Mouse (Mus musculus) kidney, embryonic 14.5 days (tissue): ENCODE measurements around the gene Cntnap2. TPM values are rescaled to one million over a fixed set of nuclear protein-coding genes. Genes with fewer than 3 reads are reported as not detected.

Experiments used
- ATAC-seq: fragments of 200-750 bp; cut with Nextera tagmentation; 2 replicates; pipeline ENCODE4 v1.8.0; 2017; ENCODE audit warnings: moderate number of reproducible peaks, mild to moderate bottlenecking, moderate TSS enrichment, moderate library complexity; ENCODE audit not compliant: low FRiP score, low TSS enrichment
- H3K27ac ChIP-seq: fragments of 300-500 bp; sonication (generic); 2 replicates; pipeline ENCODE4 v1.5.1; 2014; ENCODE audit warnings: low read depth, mild to moderate bottlenecking, low read length, moderate library complexity, mixed read lengths
- H3K27me3 ChIP-seq: fragments of 300-500 bp; sonication (generic); 2 replicates; pipeline ENCODE4 v1.6.1; 2014; ENCODE audit warnings: mild to moderate bottlenecking, low read length; ENCODE audit not compliant: control insufficient read depth, insufficient read depth
- H3K36me3 ChIP-seq: fragments of 300-500 bp; sonication (generic); 2 replicates; pipeline ENCODE4 v1.6.1; 2014; ENCODE audit warnings: low read length, mixed read lengths; ENCODE audit not compliant: control insufficient read depth, insufficient read depth
- H3K4me1 ChIP-seq: fragments of 300-500 bp; sonication (generic); 2 replicates; pipeline ENCODE4 v1.6.1; 2014; ENCODE audit warnings: low read length, mixed read lengths; ENCODE audit not compliant: control insufficient read depth, insufficient read depth
- H3K4me2 ChIP-seq: fragments of 300-500 bp; sonication (generic); replicated peaks from 2 replicates; pipeline ENCODE4 v1.6.1; 2014; ENCODE audit warnings: low read depth, mild to moderate bottlenecking, low read length
- H3K4me3 ChIP-seq: fragments of 300-500 bp; sonication (generic); 2 replicates; pipeline ENCODE4 v1.5.1; 2014; ENCODE audit warnings: mild to moderate bottlenecking, low read length
- H3K9ac ChIP-seq: fragments of 300-500 bp; sonication (generic); 2 replicates; pipeline ENCODE4 v1.6.1; 2014; ENCODE audit warnings: low read depth, mild to moderate bottlenecking, low read length, moderate library complexity
- H3K9me3 ChIP-seq: fragments of 300-500 bp; sonication (generic); 2 replicates; pipeline ENCODE4 v1.6.1; 2016; ENCODE audit warnings: low read length; ENCODE audit not compliant: control insufficient read depth
- WGBS: fragments of 180-500 bp; shearing (Covaris S2); extraction: QIAGEN DNeasy Blood & Tissue Kit; methylation state at CpG from one replicate; pipeline ENCODE4 v1.1.7; 2014; 5-methylcytosine and 5-hydroxymethylcytosine counted together
- polyA plus RNA-seq: library from polyadenylated mRNA; unstranded; fragments of >200 nt; fragmentation: Nextera tagmentation; extraction: Ambion mirVana; gene quantifications from 2 replicates; pipeline ENCODE4 v1.2.1, GENCODE M21; 2014

The Cntnap2 gene
- polyA plus RNA-seq, 1 experiment from 2014 or later, result 1.9 TPM

- H3K4me2 ChIP-seq, result no peak overlapping the region
- H3K36me3 ChIP-seq, result no peaks in the 10 kb centered on the region
- ATAC-seq, result no peak
- H3K27me3 ChIP-seq, result no peaks in the 10 kb centered on the region
- H3K27ac ChIP-seq, result no peak overlapping the region
- H3K4me3 ChIP-seq, result no peak overlapping the region
- WGBS, result 75% methylated on average over 4 of the region's 4 CpGs
- no peak overlapping the region for H3K9ac ChIP-seq
- H3K9me3 ChIP-seq, result no peaks in the 10 kb centered on the region
- H3K4me1 ChIP-seq, result no peaks in the 10 kb centered on the region
Observed at GRCm38 (mm10) chr6:47026064-47026686, 1967.0 kb downstream of the Cntnap2 start.

- Histone ChIP-seq H3K4me2 (no peak overlapping the region), H3K36me3 (no peaks in the 10 kb centered on the region), H3K9ac (no peak overlapping the region), H3K9me3 (no peaks in the 10 kb centered on the region), H3K4me3 (no peak overlapping the region), H3K27ac (no peak overlapping the region), H3K27me3 (no peaks in the 10 kb centered on the region), H3K4me1 (no peaks in the 10 kb centered on the region)
- ATAC-seq, result no peak
- WGBS, result 66% methylated on average over 2 of the region's 2 CpGs
Observed at GRCm38 (mm10) chr6:47031362-47031761, 1972.2 kb downstream of the Cntnap2 start.

GRCm38 (mm10) chr6:47042602-47043001 lies 1983.4 kb downstream of the Cntnap2 start:
- Histone ChIP-seq H3K9ac (no peak overlapping the region), H3K9me3 (no peaks in the 10 kb centered on the region), H3K27me3 (no peaks in the 10 kb centered on the region), H3K27ac (no peak overlapping the region), H3K4me2 (no peak overlapping the region), H3K4me3 (no peak overlapping the region), H3K4me1 (no peaks in the 10 kb centered on the region), H3K36me3 (no peaks in the 10 kb centered on the region)
- WGBS, result 78% methylated on average over 1 of the region's 1 CpGs
- ATAC-seq, result no peak

GRCm38 (mm10) chr6:47043586-47043985 lies 1984.4 kb downstream of the Cntnap2 start:
- 92% methylated on average over 1 of the region's 1 CpGs for WGBS
- Histone ChIP-seq H3K36me3 (no peaks in the 10 kb centered on the region), H3K4me2 (no peak overlapping the region), H3K27ac (no peak overlapping the region), H3K4me1 (no peaks in the 10 kb centered on the region), H3K27me3 (no peaks in the 10 kb centered on the region), H3K4me3 (no peak overlapping the region), H3K9me3 (no peaks in the 10 kb centered on the region), H3K9ac (no peak overlapping the region)
- ATAC-seq, result no peak

- H3K4me2 ChIP-seq, result peak overlapping the region; percentile 58
- no peaks in the 10 kb centered on the region for H3K4me1 ChIP-seq
- H3K9me3 ChIP-seq, result no peaks in the 10 kb centered on the region
- no peaks in the 10 kb centered on the region for H3K27me3 ChIP-seq
- ATAC-seq, result peak; percentile 78; the same call in 1 of the 2 replicates
- H3K27ac ChIP-seq, result no peak overlapping the region
- peak overlapping the region; percentile 42 for H3K4me3 ChIP-seq
- H3K9ac ChIP-seq, result peak overlapping the region; percentile 56; the same call in 1 of the 2 replicates
- WGBS, result 4% methylated on average over 46 of the region's 46 CpGs
- H3K36me3 ChIP-seq, result no peaks in the 10 kb centered on the region
Observed at GRCm38 (mm10) chr6:47044385-47045200, 1985.4 kb downstream of the Cntnap2 start.

- no peaks in the 10 kb centered on the region for H3K27me3 ChIP-seq
- no peaks in the 10 kb centered on the region for H3K4me1 ChIP-seq
- no peak overlapping the region for H3K4me3 ChIP-seq
- H3K36me3 ChIP-seq, result no peaks in the 10 kb centered on the region
- H3K4me2 ChIP-seq, result no peak overlapping the region
- no peak for ATAC-seq
- no peak overlapping the region for H3K9ac ChIP-seq
- 75% methylated on average over 5 of the region's 5 CpGs for WGBS
- no peak overlapping the region for H3K27ac ChIP-seq
- no peaks in the 10 kb centered on the region for H3K9me3 ChIP-seq
Observed at GRCm38 (mm10) chr6:47049051-47049450, 1989.9 kb downstream of the Cntnap2 start.

- Histone ChIP-seq H3K27me3 (no peaks in the 10 kb centered on the region), H3K9ac (no peak overlapping the region), H3K4me1 (no peaks in the 10 kb centered on the region), H3K27ac (no peak overlapping the region), H3K9me3 (no peaks in the 10 kb centered on the region), H3K36me3 (no peaks in the 10 kb centered on the region), H3K4me2 (no peak overlapping the region), H3K4me3 (no peak overlapping the region)
- 73% methylated on average over 7 of the region's 7 CpGs for WGBS
- ATAC-seq, result no peak
Observed at GRCm38 (mm10) chr6:47050319-47051222, 1991.4 kb downstream of the Cntnap2 start.

- Histone ChIP-seq H3K27ac (no peak overlapping the region), H3K4me3 (no peak overlapping the region), H3K4me2 (no peak overlapping the region), H3K4me1 (no peaks in the 10 kb centered on the region), H3K36me3 (no peaks in the 10 kb centered on the region), H3K9ac (no peak overlapping the region), H3K27me3 (no peaks in the 10 kb centered on the region), H3K9me3 (no peaks in the 10 kb centered on the region)
- 81% methylated on average over 3 of the region's 3 CpGs for WGBS
- ATAC-seq, result no peak
Observed at GRCm38 (mm10) chr6:47061341-47061740, 2002.2 kb downstream of the Cntnap2 start.
